Mouse (Mus musculus) T-helper 2 cell (primary cell): ENCODE data around the gene Mtcl1.
"Not testable (repeated sequence)": the region's sequence is repeated elsewhere in the genome, so short reads cannot be mapped to it uniquely, and the experiment has no call there.

ENCODE experiments used
- in situ Hi-C: fragments of 300-600 bp; cut with MboI, MseI; formaldehyde crosslinking; loops from one replicate; pipeline ENCODE4 v1.15.1; 2025; ENCODE audit warnings: high pct_unique_total_duplicates

The Mtcl1 gene

GRCm38 (mm10) chr17:66448421-66449405 lies 837 bp downstream of the Mtcl1 start:
- in situ Hi-C loops = no loop called here

GRCm38 (mm10) chr17:66447978-66448377 lies 1.6 kb downstream of the Mtcl1 start:
- in situ Hi-C loops = no loop called here

- in situ Hi-C loops = no loop called here
These were observed 2.6 kb downstream of the Mtcl1 start for GRCm38 (mm10) chr17:66447007-66447312.

GRCm38 (mm10) chr17:66446196-66447006 lies 3.1 kb downstream of the Mtcl1 start:
- in situ Hi-C loops = no loop called here

GRCm38 (mm10) chr17:66444059-66444700 lies 5.4 kb downstream of the Mtcl1 start:
- in situ Hi-C loops = no loop called here

GRCm38 (mm10) chr17:66439888-66440287 lies 9.7 kb downstream of the Mtcl1 start:
- in situ Hi-C loops = no loop called here

GRCm38 (mm10) chr17:66439051-66439753 lies 10.3 kb downstream of the Mtcl1 start:
- in situ Hi-C loops = no loop called here

- in situ Hi-C loops = no loop called here
These were observed 11.4 kb downstream of the Mtcl1 start for GRCm38 (mm10) chr17:66438137-66438536.

- in situ Hi-C loops = no loop called here
These were observed 12.7 kb downstream of the Mtcl1 start for GRCm38 (mm10) chr17:66436811-66437210.

GRCm38 (mm10) chr17:66435982-66436381 lies 13.6 kb downstream of the Mtcl1 start:
- in situ Hi-C loops = no loop called here

GRCm38 (mm10) chr17:66435007-66435406 lies 14.5 kb downstream of the Mtcl1 start:
- in situ Hi-C loops = no loop called here

GRCm38 (mm10) chr17:66434566-66434965 lies 15.0 kb downstream of the Mtcl1 start:
- in situ Hi-C loops = no loop called here

- in situ Hi-C loops = not testable (repeated sequence)
These were observed 24.9 kb downstream of the Mtcl1 start for GRCm38 (mm10) chr17:66424601-66425000.

GRCm38 (mm10) chr17:66419421-66419820 lies 30.1 kb downstream of the Mtcl1 start:
- in situ Hi-C loops = no loop called here

GRCm38 (mm10) chr17:66417748-66418147 lies 31.8 kb downstream of the Mtcl1 start:
- in situ Hi-C loops = no loop called here

GRCm38 (mm10) chr17:66417329-66417728 lies 32.2 kb downstream of the Mtcl1 start:
- in situ Hi-C loops = no loop called here

- in situ Hi-C loops = no loop called here
These were observed 32.7 kb downstream of the Mtcl1 start for GRCm38 (mm10) chr17:66416841-66417313.

GRCm38 (mm10) chr17:66416436-66416835 lies 33.1 kb downstream of the Mtcl1 start:
- in situ Hi-C loops = no loop called here

GRCm38 (mm10) chr17:66414331-66414730 lies 35.2 kb downstream of the Mtcl1 start:
- in situ Hi-C loops = no loop called here

GRCm38 (mm10) chr17:66412155-66412970 lies 37.2 kb downstream of the Mtcl1 start:
- in situ Hi-C loops = no loop called here
